Mouse (Mus musculus) heart, embryonic 16.5 days (tissue): ENCODE results near the gene Gpr179. TPM values are rescaled to one million over a fixed set of nuclear protein-coding genes. Genes with fewer than 3 reads are reported as not detected.
A peak's percentile ranks its signal among the peaks of the same experiment; 100 is the strongest.

Source experiments
- ATAC-seq: fragments of 200-750 bp; cut with Nextera tagmentation; replicated peaks from 2 replicates; pipeline ENCODE4 v1.8.0; 2017; ENCODE audit warnings: moderate number of reproducible peaks; ENCODE audit not compliant: insufficient read depth, low FRiP score; ENCODE audit errors: extremely low read depth
- H3K27ac ChIP-seq: fragments of 300-500 bp; sonication (generic); 2 replicates; pipeline ENCODE4 v1.5.1; 2014; ENCODE audit warnings: mild to moderate bottlenecking, low read length, control low read depth, moderate library complexity
- H3K27me3 ChIP-seq: fragments of 300-500 bp; sonication (generic); 2 replicates; pipeline ENCODE4 v1.6.1; 2014; ENCODE audit warnings: low read length, mixed read lengths; ENCODE audit not compliant: control insufficient read depth, insufficient read depth
- H3K36me3 ChIP-seq: fragments of 300-500 bp; sonication (generic); 2 replicates; pipeline ENCODE4 v1.6.1; 2014; ENCODE audit not compliant: control insufficient read depth, insufficient read depth
- H3K4me1 ChIP-seq: fragments of 300-500 bp; sonication (generic); 2 replicates; pipeline ENCODE4 v1.6.1; 2014; ENCODE audit warnings: low read length, mixed read lengths; ENCODE audit not compliant: control insufficient read depth, insufficient read depth
- H3K4me2 ChIP-seq: fragments of 300-500 bp; sonication (generic); 2 replicates; pipeline ENCODE4 v1.6.1; 2014; ENCODE audit warnings: low read depth, mild to moderate bottlenecking, control low read depth, low read length
- H3K4me3 ChIP-seq: fragments of 300-500 bp; sonication (generic); 2 replicates; pipeline ENCODE4 v1.5.1; 2014; ENCODE audit warnings: mild to moderate bottlenecking, control low read depth, low read length
- H3K9ac ChIP-seq: fragments of 300-500 bp; sonication (generic); 2 replicates; pipeline ENCODE4 v1.6.1; 2014; ENCODE audit warnings: low read length, control low read depth
- H3K9me3 ChIP-seq: fragments of 300-500 bp; sonication (generic); replicated peaks from 2 replicates; pipeline ENCODE4 v1.6.1; 2016; ENCODE audit warnings: low read length; ENCODE audit not compliant: control insufficient read depth
- WGBS: fragments of 180-500 bp; shearing (Covaris S2); extraction: QIAGEN DNeasy Blood & Tissue Kit; methylation state at CpG from one replicate; pipeline ENCODE4 v1.1.7; 2014; 5-methylcytosine and 5-hydroxymethylcytosine counted together
- polyA plus RNA-seq: library from polyadenylated mRNA; unstranded; fragments of >200 nt; fragmentation: Nextera tagmentation; extraction: Ambion mirVana; gene quantifications from 2 replicates; pipeline ENCODE4 v1.2.1, GENCODE M21; 2015

The Gpr179 gene
- polyA plus RNA-seq = 0.09 and 0.12 TPM in 2 replicates

- Histone ChIP-seq H3K27ac (no peak within 1 kb of the TSS), H3K9me3 (no peaks in the 10 kb centered on the region), H3K4me1 (peaks cover 10% of the 10 kb centered on the region), H3K4me3 (no peak within 1 kb of the TSS), H3K4me2 (no peak within 1 kb of the TSS), H3K9ac (no peak within 1 kb of the TSS), H3K36me3 (no peaks in the 10 kb centered on the region), H3K27me3 (no peaks in the 10 kb centered on the region)
- ATAC-seq = no peak
- WGBS = 81% methylated on average over 3 of the region's 3 CpGs
These were observed at the start of gene Gpr179 for GRCm38 (mm10) chr11:97352027-97352684. Gene Gpr179 (minus strand): TSS chr11:97352077.

- Histone ChIP-seq H3K27me3 (no peaks in the 10 kb centered on the region; the same call in 1 of the 2 replicates), H3K4me3 (no peak overlapping the region), H3K9me3 (no peaks in the 10 kb centered on the region), H3K4me1 (peaks cover 29% of the 10 kb centered on the region), H3K4me2 (no peak overlapping the region), H3K36me3 (no peaks in the 10 kb centered on the region), H3K9ac (no peak overlapping the region), H3K27ac (no peak overlapping the region)
- 9% methylated on average over 6 of the region's 6 CpGs for WGBS
- 0 out of 2 replicates have a peak, but pooled peaks have one; percentile 30 for ATAC-seq
These were observed 49.2 kb upstream of the Gpr179 start for GRCm38 (mm10) chr11:97401082-97401481.

GRCm38 (mm10) chr11:97399958-97400710, 48.3 kb upstream of the Gpr179 start:
- H3K36me3 ChIP-seq = no peaks in the 10 kb centered on the region
- 4% methylated on average over 23 of the region's 23 CpGs for WGBS
- peak overlapping the region; percentile 62 for H3K4me2 ChIP-seq
- peak; percentile 50 for ATAC-seq
- H3K9me3 ChIP-seq = no peaks in the 10 kb centered on the region
- peaks cover 19% of the 10 kb centered on the region for H3K4me1 ChIP-seq
- H3K27ac ChIP-seq = no peak overlapping the region
- H3K9ac ChIP-seq = no peak overlapping the region
- H3K4me3 ChIP-seq = peak overlapping the region; percentile 32
- H3K27me3 ChIP-seq = no peaks in the 10 kb centered on the region; the same call in 1 of the 2 replicates

- Histone ChIP-seq H3K36me3 (peaks cover 4% of the 10 kb centered on the region; the same call in 1 of the 2 replicates), H3K4me2 (no peak overlapping the region), H3K9ac (no peak overlapping the region), H3K27ac (no peak overlapping the region), H3K27me3 (no peaks in the 10 kb centered on the region; the same call in 1 of the 2 replicates), H3K4me1 (peaks cover 12% of the 10 kb centered on the region), H3K9me3 (no peaks in the 10 kb centered on the region), H3K4me3 (no peak overlapping the region)
- WGBS = 48% methylated on average over 2 of the region's 2 CpGs
- no peak for ATAC-seq
These were observed 46.6 kb upstream of the Gpr179 start for GRCm38 (mm10) chr11:97398506-97398905.

- 0 out of 2 replicates have a peak, but pooled peaks cover 2% of the 10 kb centered on the region for H3K4me1 ChIP-seq
- 57% methylated on average over 11 of the region's 11 CpGs for WGBS
- H3K4me2 ChIP-seq = no peak overlapping the region
- H3K27me3 ChIP-seq = no peaks in the 10 kb centered on the region
- H3K27ac ChIP-seq = no peak overlapping the region
- H3K4me3 ChIP-seq = no peak overlapping the region
- H3K9me3 ChIP-seq = no peaks in the 10 kb centered on the region
- peak; percentile 52 for ATAC-seq
- no peak overlapping the region for H3K9ac ChIP-seq
- peaks cover 29% of the 10 kb centered on the region for H3K36me3 ChIP-seq
These were observed 42.3 kb upstream of the Gpr179 start for GRCm38 (mm10) chr11:97394146-97394545.

GRCm38 (mm10) chr11:97393658-97394057, 41.8 kb upstream of the Gpr179 start:
- H3K4me3 ChIP-seq = no peak overlapping the region
- no peak overlapping the region for H3K27ac ChIP-seq
- 0 out of 2 replicates have a peak, but pooled peaks cover 2% of the 10 kb centered on the region for H3K4me1 ChIP-seq
- H3K9ac ChIP-seq = no peak overlapping the region
- no peak for ATAC-seq
- no peaks in the 10 kb centered on the region for H3K9me3 ChIP-seq
- 54% methylated on average over 11 of the region's 11 CpGs for WGBS
- H3K36me3 ChIP-seq = peaks cover 31% of the 10 kb centered on the region
- no peak overlapping the region for H3K4me2 ChIP-seq
- H3K27me3 ChIP-seq = no peaks in the 10 kb centered on the region

- Histone ChIP-seq H3K4me2 (no peak overlapping the region), H3K4me3 (no peak overlapping the region), H3K9me3 (no peaks in the 10 kb centered on the region), H3K36me3 (peaks cover 31% of the 10 kb centered on the region), H3K27ac (no peak overlapping the region), H3K4me1 (0 out of 2 replicates have a peak, but pooled peaks cover 2% of the 10 kb centered on the region), H3K9ac (no peak overlapping the region), H3K27me3 (no peaks in the 10 kb centered on the region)
- ATAC-seq = no peak
- 77% methylated on average over 8 of the region's 8 CpGs for whole genome bisulfite sequencing
These were observed 37.2 kb upstream of the Gpr179 start for GRCm38 (mm10) chr11:97389127-97389526.

- Histone ChIP-seq H3K9ac (no peak overlapping the region), H3K9me3 (no peaks in the 10 kb centered on the region), H3K4me1 (0 out of 2 replicates have a peak, but pooled peaks cover 2% of the 10 kb centered on the region), H3K36me3 (peaks cover 40% of the 10 kb centered on the region), H3K27ac (no peak overlapping the region), H3K4me3 (no peak overlapping the region), H3K27me3 (no peaks in the 10 kb centered on the region), H3K4me2 (no peak overlapping the region)
- no peak for ATAC-seq
- WGBS = 93% methylated on average over 2 of the region's 2 CpGs
These were observed 35.9 kb upstream of the Gpr179 start for GRCm38 (mm10) chr11:97387811-97388210.

- no peak for ATAC-seq
- Histone ChIP-seq H3K4me3 (no peak overlapping the region), H3K4me2 (no peak overlapping the region), H3K4me1 (no peaks in the 10 kb centered on the region), H3K9ac (no peak overlapping the region), H3K36me3 (peaks cover 25% of the 10 kb centered on the region), H3K27me3 (no peaks in the 10 kb centered on the region), H3K9me3 (no peaks in the 10 kb centered on the region), H3K27ac (no peak overlapping the region)
- WGBS = 46% methylated on average over 2 of the region's 2 CpGs
These were observed 31.9 kb upstream of the Gpr179 start for GRCm38 (mm10) chr11:97383764-97384163.
